Mouse (Mus musculus) embryo, embryonic 10.5 days (tissue): ENCODE results near the gene Bzw2.

Experiments used
- DNase-seq: peaks from one replicate; pipeline ENCODE4 v3.0.0-alpha.2; 2015; ENCODE audit warnings: low spot score

Bzw2 gene

DNA sequence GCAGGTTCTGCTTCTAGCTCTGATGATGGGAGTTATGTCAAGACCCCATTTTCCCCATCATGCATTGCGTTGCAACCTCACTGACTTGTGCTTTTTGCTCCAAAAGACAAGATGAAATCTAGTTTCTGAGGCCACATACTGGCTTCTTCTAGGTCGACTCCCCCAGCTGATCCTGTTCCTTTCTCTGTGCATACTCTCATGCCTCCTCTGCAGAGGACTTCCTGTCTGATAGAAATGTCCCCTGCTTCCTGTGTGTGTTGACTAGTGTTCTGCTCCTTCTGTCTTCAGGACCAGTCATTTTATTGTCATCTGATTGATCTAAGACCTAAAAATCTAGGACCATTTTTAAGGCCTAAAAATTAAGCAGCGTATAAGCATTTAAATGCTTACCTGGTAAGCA is 22.5 kb downstream of the Bzw2 start:
- DNase-seq: no peak

GRCm38 (mm10) chr12:36134111-36134510 is 23.8 kb downstream of the Bzw2 start:
- DNase-seq: no peak

DNA sequence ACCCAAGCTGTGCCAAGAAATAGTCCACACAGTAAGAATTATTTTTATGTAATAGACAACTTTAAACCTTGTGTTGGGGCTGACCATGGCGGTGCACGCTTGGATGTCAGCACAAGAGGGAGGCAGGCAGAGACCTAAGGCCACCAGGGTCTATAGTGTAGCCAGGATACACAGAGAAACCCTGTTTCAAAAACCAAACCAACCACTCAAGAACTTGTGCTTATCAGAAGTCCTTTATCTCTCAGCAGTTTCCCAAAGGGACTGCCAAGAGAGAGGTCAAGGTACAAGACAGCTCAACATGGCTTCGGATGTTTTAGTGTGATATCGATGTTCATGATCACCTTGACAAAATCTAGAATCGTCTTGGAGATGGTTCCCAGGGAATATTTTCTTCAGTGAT is 24.3 kb downstream of the Bzw2 start:
- DNase-seq: no peak

DNA sequence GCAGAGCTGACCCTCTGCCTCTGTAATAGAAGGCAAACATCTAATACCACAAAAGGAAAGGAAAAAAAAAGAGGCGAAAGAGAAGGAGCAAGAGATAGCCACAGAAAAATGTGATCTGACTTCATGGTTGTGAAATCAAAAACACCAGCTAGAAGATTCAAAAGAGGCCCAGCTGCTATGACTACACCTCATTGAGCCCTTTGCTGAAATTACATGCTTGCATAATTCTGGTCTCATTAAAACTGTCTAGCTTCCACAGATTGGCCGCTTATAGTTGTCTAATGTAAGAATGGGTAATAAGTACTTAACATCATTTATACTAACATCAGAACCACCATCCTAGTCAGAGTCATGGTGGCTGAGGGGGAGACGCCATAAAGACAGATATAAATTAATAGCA is 25.2 kb downstream of the Bzw2 start:
- DNase-seq: no peak

- no peak for DNase-seq
Measured at GRCm38 (mm10) chr12:36132254-36132653, 25.6 kb downstream of the Bzw2 start.

- DNase-seq: no peak
Measured at GRCm38 (mm10) chr12:36129826-36130225, 28.1 kb downstream of the Bzw2 start.

GRCm38 (mm10) chr12:36126049-36126448 is 31.8 kb downstream of the Bzw2 start:
- DNase-seq: no peak

DNA sequence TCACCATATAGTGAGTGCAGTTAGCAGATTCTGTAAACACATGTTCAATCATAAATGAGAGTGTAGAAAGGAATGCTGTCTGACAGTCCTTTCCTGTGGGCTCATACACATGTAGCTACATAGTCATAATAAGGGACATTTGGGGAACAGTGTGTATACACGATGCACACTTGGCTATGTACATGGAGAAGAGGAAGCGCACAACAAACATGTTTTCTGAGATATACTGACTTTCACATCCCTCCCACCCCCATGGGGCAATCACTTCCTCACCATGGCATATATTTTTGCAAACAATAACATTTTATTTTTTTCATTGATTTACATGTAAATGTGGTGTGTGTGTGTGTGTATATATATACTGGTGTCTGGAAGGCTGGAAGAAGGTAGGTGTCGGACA is 38.6 kb downstream of the Bzw2 start:
- DNase-seq: no peak

- DNase-seq: no peak
Measured at GRCm38 (mm10) chr12:36117161-36117560, 40.7 kb downstream of the Bzw2 start.

- DNase-seq: no peak
Measured at GRCm38 (mm10) chr12:36112081-36112480, 45.8 kb downstream of the Bzw2 start.

DNA sequence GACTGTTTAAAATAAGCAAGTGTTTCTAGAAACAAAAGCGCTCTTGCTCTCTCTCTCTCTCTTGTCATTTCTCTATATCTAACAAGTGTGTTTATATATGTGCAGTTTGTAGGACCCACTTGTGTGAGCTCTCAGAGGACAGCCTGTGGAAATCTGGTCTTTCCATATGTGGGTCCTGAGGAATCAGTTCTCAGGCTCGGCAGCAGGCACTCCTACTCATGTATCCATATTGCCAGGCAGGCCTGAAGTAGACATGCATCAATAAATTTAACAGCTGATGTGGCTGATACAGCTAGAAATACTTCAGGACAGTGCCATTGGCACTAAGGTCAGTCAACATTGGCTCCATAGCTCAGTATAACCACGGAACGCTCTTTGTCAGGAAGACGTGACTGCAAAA is 46.8 kb downstream of the Bzw2 start:
- no peak for DNase-seq

DNA sequence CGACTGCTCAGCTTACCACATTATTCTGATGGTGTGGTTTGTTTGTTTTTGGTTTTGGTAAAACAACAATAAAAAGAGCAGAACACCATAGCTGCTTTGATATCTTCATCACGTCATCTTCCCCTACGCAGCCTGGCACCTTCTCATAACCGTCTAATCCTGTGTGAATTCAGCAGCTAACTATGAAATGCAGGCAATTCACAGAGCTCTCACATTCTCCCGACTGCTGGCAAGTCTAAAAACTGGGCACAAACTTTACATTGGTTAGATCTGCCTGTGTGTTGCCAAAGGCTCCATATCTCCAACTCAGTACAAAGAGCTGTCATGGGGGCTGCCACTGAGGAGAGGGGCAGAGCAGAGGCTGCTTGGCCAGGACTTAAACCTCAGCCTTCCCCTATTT is 47.4 kb downstream of the Bzw2 start:
- no peak for DNase-seq

GRCm38 (mm10) chr12:36108442-36108841 is 49.4 kb downstream of the Bzw2 start:
- no peak for DNase-seq

- DNase-seq: peak; percentile 10
Measured at GRCm38 (mm10) chr12:36103592-36103910, 54.3 kb downstream of the Bzw2 start.

- peak; percentile 24 for DNase-seq
Measured at GRCm38 (mm10) chr12:36102733-36103591, 54.9 kb downstream of the Bzw2 start.

DNA sequence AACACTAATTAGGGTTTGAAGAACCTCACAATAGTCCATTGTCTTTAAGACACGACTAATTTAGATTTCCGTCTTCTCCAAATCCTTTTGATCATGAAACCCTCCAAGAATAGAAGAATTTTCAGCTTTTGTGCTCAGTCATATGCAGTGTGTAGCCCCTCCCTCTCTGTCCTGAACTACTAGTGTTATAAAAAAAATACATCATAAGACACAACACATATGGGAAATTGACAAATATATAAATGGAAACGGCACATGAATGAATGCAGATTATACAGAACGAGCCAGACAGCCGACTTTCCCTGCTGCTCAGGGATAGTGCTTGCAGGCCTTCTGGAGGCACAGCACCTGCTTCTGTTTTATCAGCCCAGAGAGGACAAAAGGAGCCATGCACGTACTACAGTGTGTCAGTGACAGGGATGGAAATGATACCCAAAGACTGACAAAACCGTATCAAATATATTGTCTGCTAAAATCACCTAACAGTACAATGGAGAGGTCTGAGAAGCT is 62.5 kb downstream of the Bzw2 start:
- DNase-seq: no peak

DNA sequence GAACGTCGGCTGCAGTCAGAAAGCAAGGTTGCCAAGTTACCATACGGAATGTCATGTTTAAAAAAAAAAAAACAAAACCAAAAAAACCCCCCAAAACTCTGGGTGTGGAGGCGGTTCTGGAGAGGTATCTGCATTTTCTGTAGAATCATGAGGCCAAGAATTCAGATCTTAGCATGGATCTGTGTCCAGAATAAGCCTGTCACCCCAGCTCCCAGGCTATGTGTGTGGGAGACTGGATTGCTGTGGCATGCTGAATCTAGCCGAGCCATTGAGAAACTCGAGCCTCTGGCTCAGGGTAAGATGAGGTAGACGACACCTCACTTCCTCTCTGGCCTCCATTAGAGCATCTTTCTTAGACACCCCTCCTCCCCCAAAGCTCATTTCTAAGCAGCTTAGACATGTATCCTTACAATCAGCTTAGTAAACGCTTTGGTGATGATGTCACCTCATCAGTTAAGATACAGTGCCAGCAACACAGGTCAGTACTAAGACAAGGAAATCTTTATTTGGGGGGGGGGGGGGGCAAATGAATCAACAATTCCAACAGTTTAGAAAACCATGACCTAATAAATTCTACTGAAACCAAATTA is 64.7 kb downstream of the Bzw2 start:
- DNase-seq: no peak

- DNase-seq: no peak
Measured at GRCm38 (mm10) chr12:36091964-36092363, 65.9 kb downstream of the Bzw2 start.

DNA sequence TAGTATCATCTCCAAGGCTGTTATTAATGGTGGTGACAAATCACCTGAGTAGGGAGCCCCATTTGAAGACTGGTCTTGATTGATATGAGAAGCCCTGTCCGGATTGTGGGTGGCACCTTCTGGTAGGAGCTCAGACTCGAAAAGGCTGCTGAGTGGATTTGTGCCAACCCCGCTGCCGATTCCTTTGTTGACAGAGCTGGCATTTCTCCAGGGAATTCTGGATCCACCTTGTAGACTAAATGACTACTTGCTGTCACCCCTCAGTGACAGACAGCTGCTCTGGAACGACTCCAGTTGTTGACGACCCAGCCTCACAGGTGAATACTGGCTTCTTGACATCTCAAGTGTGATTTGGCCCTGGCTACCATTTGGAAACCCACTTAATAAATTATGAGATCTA is 68.7 kb downstream of the Bzw2 start:
- DNase-seq: no peak

DNA sequence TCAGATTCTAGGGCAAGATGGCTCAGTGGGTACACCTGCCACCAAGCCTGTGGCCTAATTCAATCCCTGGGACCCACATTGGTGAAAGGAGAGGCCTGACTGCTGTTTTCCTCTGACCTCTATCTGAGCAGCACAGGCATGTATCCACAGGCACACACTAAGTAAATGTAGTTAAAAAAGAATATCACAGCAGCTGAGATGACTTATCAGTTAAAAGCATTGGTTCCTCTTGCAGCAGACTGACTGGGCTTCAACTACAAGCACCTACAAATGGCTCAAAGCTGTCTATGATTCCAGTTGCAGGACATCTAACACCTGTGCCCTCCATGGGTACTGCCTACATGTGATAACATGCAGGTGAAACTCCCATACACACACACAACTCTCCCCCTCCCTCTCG is 69.1 kb downstream of the Bzw2 start:
- no peak for DNase-seq

DNA sequence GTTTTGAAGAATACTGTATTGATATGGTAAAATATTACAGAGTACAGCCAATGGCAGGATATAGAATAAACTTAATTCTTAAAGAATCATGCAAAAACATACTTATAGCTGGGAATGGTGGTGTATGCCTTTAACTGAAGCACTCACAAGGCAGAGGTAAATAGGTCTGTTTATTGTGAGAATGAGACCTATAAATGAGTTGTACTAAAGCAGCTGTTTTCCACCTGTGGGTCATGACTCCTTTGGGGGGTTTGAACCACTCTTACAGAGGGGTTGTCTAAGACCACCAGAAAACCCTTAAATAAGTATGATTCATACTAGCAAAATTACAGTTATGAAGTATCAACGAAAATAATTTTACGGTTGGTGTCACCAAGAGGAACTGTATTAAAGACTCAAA is 72.5 kb downstream of the Bzw2 start:
- no peak for DNase-seq

- DNase-seq: no peak
Measured at GRCm38 (mm10) chr12:36078101-36078899, 79.6 kb downstream of the Bzw2 start.

DNA sequence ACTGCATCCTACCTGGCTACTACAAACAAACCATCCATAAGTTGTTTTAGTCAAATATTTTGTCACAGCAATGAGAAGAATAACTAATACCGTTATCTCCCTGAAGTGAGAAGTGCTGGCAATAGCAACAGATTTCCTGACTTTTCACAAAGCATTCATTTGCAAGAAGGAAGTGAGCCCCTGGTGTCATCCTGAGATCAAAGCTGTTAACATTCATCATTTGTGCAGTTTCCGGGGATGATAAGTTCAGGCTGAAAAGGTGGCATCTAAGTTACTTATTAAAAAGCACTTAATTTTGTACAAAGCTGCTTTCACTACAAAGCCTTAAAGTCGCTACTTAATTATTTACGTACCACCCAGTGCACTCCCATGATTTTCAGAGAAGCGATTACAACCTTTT is 85.0 kb downstream of the Bzw2 start:
- peak; percentile 3 for DNase-seq
